ENCODE assay signal across 13 mouse cellular contexts in the genomic region with DNA sequence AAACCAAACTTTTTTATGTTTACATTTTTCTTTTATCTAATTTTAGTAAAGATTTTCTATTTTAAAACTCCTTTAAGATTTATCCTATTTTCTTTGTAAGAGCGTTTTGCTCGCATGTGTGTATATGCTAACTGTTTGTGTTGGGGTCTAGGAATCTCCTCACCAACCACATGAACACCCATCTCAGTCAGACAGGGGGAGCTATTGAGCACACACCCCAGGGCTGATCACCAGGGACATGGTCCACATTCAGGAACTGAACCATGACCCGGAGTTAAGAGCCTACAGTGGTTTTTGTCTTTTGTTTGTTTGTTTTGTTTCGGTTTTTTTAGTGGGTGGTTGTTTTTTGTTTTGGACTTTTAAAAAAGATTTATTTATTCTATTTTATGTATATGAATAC. TPM values are rescaled to one million over a fixed set of nuclear protein-coding genes. Genes with fewer than 3 reads are reported as not detected.
DNase-seq lines count a peak whose midpoint lies in the region; ATAC-seq and TF ChIP-seq lines count a peak whose summit lies in the region.
"Had no signal": no experiment of that assay in that cellular context is flagged by ENCODE, and none has a peak within 500 bp of the region (broad histone marks: within the 10 kb centered on the region; RNA-seq: fewer than 3 reads in every experiment).

No protein-coding gene starts in this region.

- 84% methylated on average over 4 of the region's 4 CpGs for whole genome bisulfite sequencing in kidney, postnatal 0 days
- 84% methylated on average over 4 of the region's 4 CpGs for WGBS in kidney, embryonic 16.5 days

- H3K4me3 ChIP-seq in kidney, postnatal 0 days (replicated peaks; ENCODE audit: low read depth, low read length): no peak overlapping the region
- no peak overlapping the region for H3K4me3 ChIP-seq in kidney, embryonic 16.5 days (ENCODE audit: low read length)
- H3K4me3 ChIP-seq: forebrain, embryonic 10.5 days; heart, embryonic 13.5 days; intestine, embryonic 15.5 days had no signal

- H3K4me1 ChIP-seq in kidney, postnatal 0 days (replicated peaks; ENCODE audit: insufficient read depth, low read length): no peaks in the 10 kb centered on the region
- no peaks in the 10 kb centered on the region for H3K4me1 ChIP-seq in kidney, embryonic 16.5 days (ENCODE audit: insufficient read depth, low read length)

- H3K9ac ChIP-seq in kidney, postnatal 0 days (ENCODE audit: low read depth, low read length): no peak overlapping the region
- no peak overlapping the region for H3K9ac ChIP-seq in kidney, embryonic 16.5 days (replicated peaks; ENCODE audit: low read length)
- H3K9ac ChIP-seq: heart, embryonic 13.5 days; intestine, embryonic 15.5 days had no signal

- TF ChIP-seq CTCF in kidney, postnatal 0 days (IDR thresholded peaks at IDR 0.05; ENCODE audit: low read depth): peak; percentile 55

- no peak for ATAC-seq in kidney, postnatal 0 days (replicated peaks; ENCODE audit: low FRiP score, low read depth)
- no peak for ATAC-seq in kidney, embryonic 16.5 days (ENCODE audit: low FRiP score, low TSS enrichment)

- no peaks in the 10 kb centered on the region for H3K27me3 ChIP-seq in kidney, postnatal 0 days (ENCODE audit: insufficient read depth, low read length)
- H3K27me3 ChIP-seq in kidney, embryonic 16.5 days (ENCODE audit: insufficient read depth, low read length): no peaks in the 10 kb centered on the region
- H3K27me3 ChIP-seq: heart, embryonic 13.5 days; intestine, embryonic 15.5 days had no signal

- no peak overlapping the region for H3K27ac ChIP-seq in kidney, postnatal 0 days
- H3K27ac ChIP-seq in kidney, embryonic 16.5 days (ENCODE audit: low read length): no peak overlapping the region
- H3K27ac ChIP-seq: forebrain, embryonic 10.5 days; intestine, embryonic 15.5 days had no signal

- H3K4me2 ChIP-seq in kidney, postnatal 0 days (ENCODE audit: low read length): no peak overlapping the region
- H3K4me2 ChIP-seq in kidney, embryonic 16.5 days (replicated peaks; ENCODE audit: low read depth, low read length): no peak overlapping the region
- H3K4me2 ChIP-seq: heart, embryonic 13.5 days; intestine, embryonic 15.5 days had no signal

- DNase-seq in kidney, postnatal 0 days (ENCODE audit: low spot score): no peak
- no peak for DNase-seq in kidney, adult 18-20 months
- peak; percentile 45 to 55 for DNase-seq in B cell, adult 2 months
- DNase-seq in ES-CJ7 (ENCODE audit: low read depth, low spot score): peak; percentile 92
- DNase-seq in induced T-regulatory cell, adult 2 months (ENCODE audit: low read depth): peak; percentile 68
- DNase-seq in layer of hippocampus, adult 18-20 months (ENCODE audit: low spot score in 2 of 2): no peak
- no peak for DNase-seq in frontal cortex, postnatal 14 days (ENCODE audit: low spot score in 2 of 2)
- DNase-seq: cerebellum, postnatal 14 days; retina, postnatal 1 day had no signal

- no peaks in the 10 kb centered on the region for H3K9me3 ChIP-seq in kidney, postnatal 0 days (replicated peaks; ENCODE audit: low read length)
- H3K9me3 ChIP-seq in kidney, embryonic 16.5 days (ENCODE audit: low read length): no peaks in the 10 kb centered on the region
- H3K9me3 ChIP-seq: forebrain, embryonic 10.5 days; heart, embryonic 13.5 days; intestine, embryonic 15.5 days had no signal

- no peaks in the 10 kb centered on the region for H3K36me3 ChIP-seq in kidney, postnatal 0 days (ENCODE audit: insufficient read depth, low read length)
- H3K36me3 ChIP-seq in kidney, embryonic 16.5 days (ENCODE audit: insufficient read depth, low read length): no peaks in the 10 kb centered on the region
- H3K36me3 ChIP-seq: forebrain, embryonic 10.5 days; heart, embryonic 13.5 days; intestine, embryonic 15.5 days had no signal

RNA-seq across cellular contexts. Expression of gene Raf1, which starts 22.3 kb away (rescaled TPM):
- polyA plus RNA-seq in kidney, postnatal 0 days (2015; fragmentation: Nextera tagmentation; extraction: Ambion mirVana): 67.4 and 68.0 TPM in 2 replicates
- total RNA-seq in layer of hippocampus, adult 18-20 months (2021): 10 to 100 TPM; 78.5 to 79.3 TPM
- 91.0 and 95.7 TPM in 2 replicates for polyA plus RNA-seq in kidney, embryonic 16.5 days (2015; fragmentation: Nextera tagmentation; extraction: Ambion mirVana)

Comparison
In these comparisons a context has a peak if more than half of its experiments do, and no peak if none do; other contexts are left out.
1. DNase-seq: peak in B cell, adult 2 months (2 of 2), ES-CJ7 (single experiment) and induced T-regulatory cell, adult 2 months (single experiment); none in kidney, postnatal 0 days (single experiment), kidney, adult 18-20 months (single experiment), layer of hippocampus, adult 18-20 months (0 of 2) and frontal cortex, postnatal 14 days (0 of 2).